Mouse (Mus musculus) hindbrain, embryonic 12.5 days (tissue): ENCODE results near the gene Map4k4. TPM values are rescaled to one million over a fixed set of nuclear protein-coding genes. Genes with fewer than 3 reads are reported as not detected.
A peak's percentile ranks its signal among the peaks of the same experiment; 100 is the strongest.

Experiments used
- ATAC-seq: fragments of 200-750 bp; cut with Nextera tagmentation; 2 replicates; pipeline ENCODE4 v1.8.0; 2017; ENCODE audit warnings: moderate TSS enrichment; ENCODE audit not compliant: low FRiP score
- H3K27ac ChIP-seq: fragments of 300-500 bp; sonication (generic); 2 replicates; pipeline ENCODE4 v1.5.1; 2016; ENCODE audit warnings: mild to moderate bottlenecking
- H3K27me3 ChIP-seq: fragments of 300-500 bp; sonication (generic); 2 replicates; pipeline ENCODE4 v1.6.1; 2016; ENCODE audit warnings: mild to moderate bottlenecking
- H3K36me3 ChIP-seq: fragments of 300-500 bp; sonication (generic); 2 replicates; pipeline ENCODE4 v1.6.1; 2016; ENCODE audit warnings: mild to moderate bottlenecking
- H3K4me1 ChIP-seq: fragments of 300-500 bp; sonication (generic); 2 replicates; pipeline ENCODE4 v1.6.1; 2016
- H3K4me2 ChIP-seq: fragments of 300-500 bp; sonication (generic); replicated peaks from 2 replicates; pipeline ENCODE4 v1.6.1; 2016; ENCODE audit warnings: mild to moderate bottlenecking
- H3K4me3 ChIP-seq: fragments of 300-500 bp; sonication (generic); 2 replicates; pipeline ENCODE4 v1.5.1; 2016; ENCODE audit warnings: mild to moderate bottlenecking
- H3K9ac ChIP-seq: fragments of 300-500 bp; sonication (generic); 2 replicates; pipeline ENCODE4 v1.6.1; 2016; ENCODE audit warnings: mild to moderate bottlenecking, moderate library complexity
- H3K9me3 ChIP-seq: fragments of 300-500 bp; sonication (generic); replicated peaks from 2 replicates; pipeline ENCODE4 v1.6.1; 2016; ENCODE audit warnings: mild to moderate bottlenecking
- WGBS: fragments of 180-500 bp; shearing (Covaris S2); methylation state at CpG from one replicate; pipeline ENCODE4 v1.1.7; 2016; 5-methylcytosine and 5-hydroxymethylcytosine counted together
- polyA plus RNA-seq: library from polyadenylated mRNA; unstranded; fragments of >200 nt; fragmentation: Nextera tagmentation; extraction: Ambion mirVana; gene quantifications from 2 replicates; pipeline ENCODE4 v1.2.1, GENCODE M21; 2016

Gene Map4k4
- polyA plus RNA-seq, 1 experiment from 2014 or later: 66.2 TPM

- H3K9me3 ChIP-seq: no peaks in the 10 kb centered on the region
- H3K4me1 ChIP-seq: no peaks in the 10 kb centered on the region
- H3K36me3 ChIP-seq: peaks cover 87% of the 10 kb centered on the region
- H3K27me3 ChIP-seq: no peaks in the 10 kb centered on the region
- no peak overlapping the region for H3K27ac ChIP-seq
- ATAC-seq: no peak
- no peak overlapping the region for H3K9ac ChIP-seq
- H3K4me3 ChIP-seq: no peak overlapping the region
- WGBS: 89% methylated on average over 7 of the region's 7 CpGs
- no peak overlapping the region for H3K4me2 ChIP-seq
These were observed 93.2 kb downstream of the Map4k4 start for GRCm38 (mm10) chr1:39993921-39994320.

GRCm38 (mm10) chr1:39995593-39995992 is 94.9 kb downstream of the Map4k4 start:
- no peak overlapping the region for H3K4me3 ChIP-seq
- H3K9ac ChIP-seq: no peak overlapping the region
- H3K36me3 ChIP-seq: peaks cover 85% of the 10 kb centered on the region
- no peaks in the 10 kb centered on the region for H3K4me1 ChIP-seq
- 96% methylated on average over 2 of the region's 2 CpGs for WGBS
- no peaks in the 10 kb centered on the region for H3K9me3 ChIP-seq
- no peak overlapping the region for H3K27ac ChIP-seq
- H3K4me2 ChIP-seq: no peak overlapping the region
- ATAC-seq: no peak
- no peaks in the 10 kb centered on the region for H3K27me3 ChIP-seq

GRCm38 (mm10) chr1:40000476-40000875 is 99.8 kb downstream of the Map4k4 start:
- Histone ChIP-seq H3K9me3 (no peaks in the 10 kb centered on the region), H3K4me1 (no peaks in the 10 kb centered on the region), H3K36me3 (peaks cover 90% of the 10 kb centered on the region), H3K4me2 (no peak overlapping the region), H3K9ac (no peak overlapping the region), H3K27ac (no peak overlapping the region), H3K4me3 (no peak overlapping the region), H3K27me3 (no peaks in the 10 kb centered on the region)
- 76% methylated on average over 16 of the region's 16 CpGs for WGBS
- ATAC-seq: no peak; the same call in 1 of the 2 replicates

- H3K9me3 ChIP-seq: no peaks in the 10 kb centered on the region
- no peak overlapping the region for H3K4me2 ChIP-seq
- no peaks in the 10 kb centered on the region for H3K4me1 ChIP-seq
- ATAC-seq: no peak
- H3K27me3 ChIP-seq: no peaks in the 10 kb centered on the region
- H3K27ac ChIP-seq: no peak overlapping the region
- no peak overlapping the region for H3K4me3 ChIP-seq
- WGBS: 75% methylated on average over 5 of the region's 5 CpGs
- no peak overlapping the region for H3K9ac ChIP-seq
- H3K36me3 ChIP-seq: peaks cover 90% of the 10 kb centered on the region
These were observed 100.2 kb downstream of the Map4k4 start for GRCm38 (mm10) chr1:40000899-40001298.

GRCm38 (mm10) chr1:40002129-40002727 is 101.5 kb downstream of the Map4k4 start:
- WGBS: 87% methylated on average over 4 of the region's 4 CpGs
- no peak overlapping the region for H3K4me2 ChIP-seq
- H3K4me1 ChIP-seq: no peaks in the 10 kb centered on the region
- H3K9me3 ChIP-seq: no peaks in the 10 kb centered on the region
- peaks cover 91% of the 10 kb centered on the region for H3K36me3 ChIP-seq
- no peak for ATAC-seq
- no peak overlapping the region for H3K4me3 ChIP-seq
- no peaks in the 10 kb centered on the region for H3K27me3 ChIP-seq
- no peak overlapping the region for H3K9ac ChIP-seq
- H3K27ac ChIP-seq: no peak overlapping the region

- ATAC-seq: 0 out of 2 replicates have a peak, but pooled peaks have one; percentile 46
- Histone ChIP-seq H3K27me3 (no peaks in the 10 kb centered on the region), H3K4me2 (no peak overlapping the region), H3K36me3 (peaks cover 95% of the 10 kb centered on the region), H3K27ac (no peak overlapping the region), H3K9me3 (no peaks in the 10 kb centered on the region), H3K4me1 (no peaks in the 10 kb centered on the region), H3K4me3 (no peak overlapping the region), H3K9ac (no peak overlapping the region)
- 97% methylated on average over 4 of the region's 4 CpGs for WGBS
These were observed 105.4 kb downstream of the Map4k4 start for GRCm38 (mm10) chr1:40006043-40006651.

- Histone ChIP-seq H3K36me3 (peaks cover 96% of the 10 kb centered on the region), H3K27me3 (no peaks in the 10 kb centered on the region), H3K27ac (no peak overlapping the region), H3K9me3 (no peaks in the 10 kb centered on the region), H3K4me2 (no peak overlapping the region), H3K4me3 (no peak overlapping the region), H3K4me1 (no peaks in the 10 kb centered on the region), H3K9ac (no peak overlapping the region)
- 86% methylated on average over 17 of the region's 17 CpGs for WGBS
- ATAC-seq: no peak
These were observed 107.3 kb downstream of the Map4k4 start for GRCm38 (mm10) chr1:40007962-40008471.

GRCm38 (mm10) chr1:40012696-40013095 is 112.0 kb downstream of the Map4k4 start:
- 87% methylated on average over 8 of the region's 8 CpGs for WGBS
- H3K9me3 ChIP-seq: no peaks in the 10 kb centered on the region
- ATAC-seq: no peak
- no peak overlapping the region for H3K4me2 ChIP-seq
- H3K36me3 ChIP-seq: peaks cover 98% of the 10 kb centered on the region
- H3K27ac ChIP-seq: no peak overlapping the region
- H3K27me3 ChIP-seq: no peaks in the 10 kb centered on the region
- no peak overlapping the region for H3K9ac ChIP-seq
- no peaks in the 10 kb centered on the region for H3K4me1 ChIP-seq
- H3K4me3 ChIP-seq: no peak overlapping the region

GRCm38 (mm10) chr1:40015066-40015678 is 114.5 kb downstream of the Map4k4 start:
- ATAC-seq: no peak
- H3K4me2 ChIP-seq: no peak overlapping the region
- H3K27me3 ChIP-seq: no peaks in the 10 kb centered on the region
- H3K4me1 ChIP-seq: no peaks in the 10 kb centered on the region
- no peak overlapping the region for H3K27ac ChIP-seq
- H3K9me3 ChIP-seq: no peaks in the 10 kb centered on the region
- H3K36me3 ChIP-seq: peaks cover 96% of the 10 kb centered on the region
- H3K9ac ChIP-seq: no peak overlapping the region
- WGBS: 89% methylated on average over 7 of the region's 7 CpGs
- H3K4me3 ChIP-seq: no peak overlapping the region

- Histone ChIP-seq H3K4me3 (no peak overlapping the region), H3K4me2 (no peak overlapping the region), H3K9me3 (no peaks in the 10 kb centered on the region), H3K9ac (no peak overlapping the region), H3K27me3 (no peaks in the 10 kb centered on the region), H3K27ac (no peak overlapping the region), H3K36me3 (peaks cover 91% of the 10 kb centered on the region), H3K4me1 (no peaks in the 10 kb centered on the region)
- 94% methylated on average over 4 of the region's 4 CpGs for WGBS
- no peak for ATAC-seq
These were observed 120.9 kb downstream of the Map4k4 start for GRCm38 (mm10) chr1:40021617-40022016.

GRCm38 (mm10) chr1:40022472-40023135 is 121.9 kb downstream of the Map4k4 start:
- Histone ChIP-seq H3K27ac (no peak overlapping the region), H3K9ac (no peak overlapping the region), H3K4me1 (no peaks in the 10 kb centered on the region), H3K27me3 (no peaks in the 10 kb centered on the region), H3K9me3 (no peaks in the 10 kb centered on the region), H3K4me3 (no peak overlapping the region), H3K36me3 (peaks cover 91% of the 10 kb centered on the region), H3K4me2 (no peak overlapping the region)
- 96% methylated on average over 9 of the region's 9 CpGs for WGBS
- ATAC-seq: no peak

- ATAC-seq: no peak
- Histone ChIP-seq H3K4me2 (no peak overlapping the region), H3K4me1 (no peaks in the 10 kb centered on the region), H3K36me3 (peaks cover 88% of the 10 kb centered on the region), H3K9ac (no peak overlapping the region), H3K27ac (no peak overlapping the region), H3K4me3 (no peak overlapping the region), H3K27me3 (no peaks in the 10 kb centered on the region), H3K9me3 (no peaks in the 10 kb centered on the region)
- WGBS: 96% methylated on average over 15 of the region's 15 CpGs
These were observed 122.5 kb downstream of the Map4k4 start for GRCm38 (mm10) chr1:40023206-40023605.
